Mouse (Mus musculus) forebrain, embryonic 11.5 days (tissue): ENCODE data around the gene Ldhc. TPM values are rescaled to one million over a fixed set of nuclear protein-coding genes. Genes with fewer than 3 reads are reported as not detected.
"Not testable (repeated sequence)": the region's sequence is repeated elsewhere in the genome, so short reads cannot be mapped to it uniquely, and the experiment has no call there.

ENCODE experiments used
- ATAC-seq: fragments of 200-750 bp; cut with Nextera tagmentation; replicated peaks from 2 replicates; pipeline ENCODE4 v1.8.0; 2017; ENCODE audit warnings: moderate TSS enrichment; ENCODE audit not compliant: low FRiP score
- DNase-seq: peaks from one replicate; pipeline ENCODE4 v3.0.0-alpha.2; 2017; ENCODE audit warnings: low spot score
- H3K27ac ChIP-seq: fragments of 300-500 bp; sonication (generic); 2 replicates; pipeline ENCODE4 v1.5.1; 2014; ENCODE audit warnings: low read depth, low read length
- H3K27me3 ChIP-seq: fragments of 300-500 bp; sonication (generic); 2 replicates; pipeline ENCODE4 v1.6.1; 2014; ENCODE audit warnings: mild to moderate bottlenecking, low read length, mixed read lengths; ENCODE audit not compliant: control insufficient read depth, insufficient read depth
- H3K36me3 ChIP-seq: fragments of 300-500 bp; sonication (generic); 2 replicates; pipeline ENCODE4 v1.6.1; 2014; ENCODE audit warnings: mild to moderate bottlenecking, low read length, moderate library complexity, mixed read lengths; ENCODE audit not compliant: control insufficient read depth, insufficient read depth
- H3K4me1 ChIP-seq: fragments of 300-500 bp; sonication (generic); replicated peaks from 2 replicates; pipeline ENCODE4 v1.6.1; 2014; ENCODE audit warnings: low read length, mixed read lengths; ENCODE audit not compliant: control insufficient read depth, insufficient read depth
- H3K4me2 ChIP-seq: fragments of 300-500 bp; sonication (generic); 2 replicates; pipeline ENCODE4 v1.6.1; 2014; ENCODE audit warnings: low read depth, mild to moderate bottlenecking, low read length, moderate library complexity, mixed read lengths; ENCODE audit not compliant: severe bottlenecking
- H3K4me3 ChIP-seq: fragments of 300-500 bp; sonication (generic); 2 replicates; pipeline ENCODE4 v1.5.1; 2014; ENCODE audit warnings: low read depth, low read length
- H3K9ac ChIP-seq: fragments of 300-500 bp; sonication (generic); 2 replicates; pipeline ENCODE4 v1.6.1; 2014; ENCODE audit warnings: low read length
- H3K9me3 ChIP-seq: fragments of 300-500 bp; sonication (generic); 2 replicates; pipeline ENCODE4 v1.6.1; 2016; ENCODE audit warnings: low read length, mixed read lengths; ENCODE audit not compliant: control insufficient read depth
- WGBS: fragments of 180-500 bp; shearing (Covaris S2); extraction: QIAGEN DNeasy Blood & Tissue Kit; methylation state at CpG from one replicate; pipeline ENCODE4 v1.1.7; 2014; 5-methylcytosine and 5-hydroxymethylcytosine counted together
- polyA plus RNA-seq: library from polyadenylated mRNA; unstranded; fragments of >200 nt; fragmentation: Nextera tagmentation; extraction: Ambion mirVana; gene quantifications from 2 replicates; pipeline ENCODE4 v1.2.1, GENCODE M21; 2014

Ldhc gene
- polyA plus RNA-seq: 0.13 TPM in 1 of 2 replicates, not detected in the other

DNA sequence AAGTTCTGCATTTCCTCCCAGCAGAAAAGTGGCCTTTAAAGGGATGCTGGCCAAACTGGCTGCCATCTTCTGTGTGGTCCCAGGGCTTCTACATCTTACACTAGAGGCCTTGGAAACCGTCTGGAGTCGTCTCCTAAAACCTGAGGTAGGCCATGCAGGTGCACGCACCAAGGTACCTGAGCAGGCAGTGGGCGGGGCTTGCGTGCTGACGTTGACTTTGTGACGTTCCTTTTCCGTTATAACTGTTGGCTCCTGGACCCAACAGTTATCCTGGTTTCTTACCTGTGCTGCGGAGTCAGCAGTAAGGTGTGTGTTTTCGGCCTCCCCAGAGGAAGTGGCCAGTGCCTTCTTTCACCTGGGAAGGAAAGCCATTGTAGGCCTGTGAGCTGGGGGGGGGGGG is at the start of gene Ldhc:
TSS of gene Ldhc (plus strand) at position 208 of the 400 bp plus-strand sequence.
- H3K27me3 ChIP-seq: no peaks in the 10 kb centered on the region
- no peaks in the 10 kb centered on the region for H3K9me3 ChIP-seq
- no peak within 1 kb of the TSS for H3K4me2 ChIP-seq
- H3K27ac ChIP-seq: no peak within 1 kb of the TSS
- no peak within 1 kb of the TSS for H3K9ac ChIP-seq
- DNase-seq (no peak), ATAC-seq (no peak)
- WGBS: 35% methylated on average over 10 of the region's 10 CpGs
- H3K4me1 ChIP-seq: no peaks in the 10 kb centered on the region
- H3K36me3 ChIP-seq: no peaks in the 10 kb centered on the region
- H3K4me3 ChIP-seq: no peak within 1 kb of the TSS

DNA sequence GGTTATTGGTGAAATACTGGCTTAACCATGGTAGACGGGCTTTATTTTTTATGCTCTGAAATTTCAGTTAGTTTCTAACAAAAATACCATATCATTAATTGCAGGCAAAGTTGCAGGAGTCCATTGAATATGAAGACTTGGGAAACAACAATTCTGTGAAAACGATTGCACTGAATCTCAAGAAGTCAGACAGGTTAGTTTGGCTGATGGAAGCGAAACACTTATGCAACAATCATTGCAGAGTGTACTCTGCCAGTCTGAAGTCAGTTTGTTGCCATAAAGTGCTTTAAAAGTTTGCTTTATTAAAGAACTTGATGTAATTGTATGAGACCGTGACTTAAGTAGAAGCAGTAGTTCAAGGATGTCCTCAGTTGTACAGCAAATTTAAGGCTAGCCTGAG is 47.0 kb upstream of the Ldhc start:
- peaks cover 13% of the 10 kb centered on the region; the same call in 1 of the 2 replicates for H3K36me3 ChIP-seq

DNA sequence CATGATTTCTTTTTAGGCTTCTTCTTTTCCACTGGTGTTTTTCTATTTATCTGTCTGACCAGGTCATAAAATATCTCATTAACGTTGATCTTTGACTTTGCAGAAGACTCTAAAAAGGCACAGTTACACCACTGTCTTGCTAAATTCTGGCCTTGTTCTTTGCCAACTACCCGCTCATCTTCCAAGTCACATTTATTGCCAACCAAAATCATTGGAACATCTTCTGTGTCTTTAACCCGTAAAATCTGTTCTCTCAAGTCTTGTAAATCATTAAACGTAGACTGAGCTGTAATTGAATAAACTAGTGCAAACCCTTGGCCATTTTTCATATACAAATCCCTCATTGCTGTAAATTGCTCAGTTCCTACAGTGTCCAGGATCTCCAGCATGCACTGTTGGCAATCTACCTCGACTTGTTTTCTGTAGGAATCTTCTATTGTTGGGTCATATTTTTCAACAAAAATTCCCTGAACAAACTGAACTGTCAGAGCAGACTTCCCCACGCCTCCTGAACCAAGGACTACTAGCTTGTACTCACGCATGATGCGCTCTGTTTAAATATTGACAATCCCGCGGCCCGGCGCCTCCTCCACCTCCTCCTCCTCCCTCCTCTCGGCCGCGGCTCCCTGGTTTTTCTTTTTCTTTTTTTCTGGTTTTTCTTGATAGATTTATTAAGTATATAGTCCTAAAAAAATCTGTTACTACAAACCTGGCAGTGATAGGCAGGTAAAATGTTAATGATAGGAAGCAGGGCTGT is 39.9 kb upstream of the Ldhc start:
- not testable (repeated sequence) for DNase-seq, H3K36me3 ChIP-seq, ATAC-seq, H3K4me2 ChIP-seq, H3K4me3 ChIP-seq, H3K4me1 ChIP-seq, H3K9ac ChIP-seq, H3K9me3 ChIP-seq, H3K27me3 ChIP-seq, H3K27ac ChIP-seq
- 95% methylated on average over 15 of the region's 15 CpGs for WGBS

More for the DNA sequence above, 47.0 kb upstream of the Ldhc start:
- Histone ChIP-seq H3K27me3 (no peaks in the 10 kb centered on the region), H3K27ac (no peak overlapping the region), H3K9me3 (no peaks in the 10 kb centered on the region), H3K9ac (no peak overlapping the region), H3K4me1 (no peaks in the 10 kb centered on the region), H3K4me2 (no peak overlapping the region), H3K4me3 (no peak overlapping the region)
- DNase-seq: no peak
- no peak for ATAC-seq
- 92% methylated on average over 4 of the region's 4 CpGs for WGBS

DNA sequence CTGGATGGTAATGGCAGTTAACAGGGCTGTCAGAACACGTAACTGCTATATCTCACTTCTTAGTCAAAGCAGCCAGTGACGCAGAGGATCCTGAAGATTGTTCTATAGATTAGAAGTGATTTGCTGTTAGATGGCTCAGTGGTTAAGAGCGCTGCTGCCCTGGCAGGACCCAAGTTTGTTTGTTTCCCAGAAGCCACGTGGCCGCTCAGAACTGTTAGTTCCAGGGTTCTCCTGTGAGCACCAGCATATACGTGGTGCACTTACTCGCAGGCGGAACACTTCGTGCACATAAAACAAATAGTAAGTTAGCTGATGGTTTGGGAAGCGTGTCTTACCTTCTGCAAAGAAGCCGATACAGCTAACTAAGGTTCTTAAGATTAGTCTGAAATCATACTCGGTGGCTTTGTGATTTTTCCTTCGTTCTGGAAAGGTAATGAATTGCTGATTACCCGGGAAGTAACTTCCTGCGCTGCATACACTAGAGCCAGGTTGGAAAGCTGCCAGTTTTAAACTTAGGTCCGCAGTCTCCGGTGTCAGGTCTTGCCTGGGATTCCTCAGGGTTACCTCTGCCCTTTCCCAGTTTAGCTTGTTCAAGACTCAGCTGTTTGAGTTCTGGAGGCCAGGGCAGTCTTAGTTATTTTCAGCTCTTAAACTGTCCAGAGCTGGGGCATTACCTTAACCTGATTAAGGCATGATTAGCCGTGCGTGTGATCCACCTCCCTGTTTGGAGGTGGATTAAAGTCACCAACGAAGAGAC is 33.8 kb upstream of the Ldhc start:
- Histone ChIP-seq H3K4me1 (no peaks in the 10 kb centered on the region), H3K9ac (no peak overlapping the region), H3K4me3 (no peak overlapping the region), H3K27ac (no peak overlapping the region), H3K9me3 (no peaks in the 10 kb centered on the region), H3K27me3 (no peaks in the 10 kb centered on the region), H3K36me3 (0 out of 2 replicates have a peak, but pooled peaks cover 3% of the 10 kb centered on the region), H3K4me2 (no peak overlapping the region)
- WGBS: 82% methylated on average over 20 of the region's 20 CpGs
- ATAC-seq (no peak), DNase-seq (no peak)

DNA sequence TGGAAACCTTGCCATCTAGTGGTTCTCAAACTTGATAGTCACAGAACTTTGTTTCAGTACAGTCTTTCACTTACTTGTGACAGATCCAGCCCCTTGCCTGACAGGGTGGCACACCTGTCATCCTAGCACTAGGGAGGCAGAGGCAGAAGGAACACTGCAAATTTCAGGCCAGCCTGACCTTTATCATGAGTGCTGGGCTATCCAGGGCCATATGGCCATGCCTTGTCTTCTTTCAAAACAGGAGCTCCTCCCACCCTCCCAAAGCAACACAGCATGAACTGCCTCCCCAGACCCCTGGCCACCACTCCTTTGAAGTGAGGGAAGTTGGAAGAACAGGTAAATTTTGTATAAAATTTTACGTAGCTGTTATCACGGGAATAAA is 33.2 kb upstream of the Ldhc start:
- ATAC-seq (no peak), DNase-seq (no peak)
- Histone ChIP-seq H3K4me1 (no peaks in the 10 kb centered on the region), H3K27me3 (no peaks in the 10 kb centered on the region), H3K4me3 (no peak overlapping the region), H3K36me3 (0 out of 2 replicates have a peak, but pooled peaks cover 3% of the 10 kb centered on the region), H3K9ac (no peak overlapping the region), H3K4me2 (no peak overlapping the region), H3K9me3 (no peaks in the 10 kb centered on the region), H3K27ac (no peak overlapping the region)
- WGBS: 90% methylated on average over 2 of the region's 2 CpGs

DNA sequence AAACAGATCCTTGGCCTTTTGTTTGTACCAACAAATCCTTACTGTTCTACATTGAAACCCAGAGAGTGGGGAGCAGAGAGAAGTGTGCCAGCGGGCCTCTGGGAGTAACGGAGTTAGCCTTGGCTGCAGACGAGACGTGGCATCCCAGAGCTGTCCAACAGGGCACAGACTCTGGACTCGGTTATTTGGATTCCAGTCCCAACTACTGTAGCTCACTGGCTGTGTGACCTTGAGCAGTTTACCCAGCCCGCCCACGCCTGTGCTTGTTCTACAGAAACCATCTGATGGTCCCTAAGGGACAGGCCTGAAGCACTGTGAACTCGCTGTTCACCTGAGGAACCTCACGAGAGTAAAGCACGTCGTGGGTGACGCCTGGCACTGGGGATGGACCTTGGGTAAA is 31.1 kb upstream of the Ldhc start:
- Histone ChIP-seq H3K9me3 (no peaks in the 10 kb centered on the region), H3K27me3 (no peaks in the 10 kb centered on the region), H3K4me1 (no peaks in the 10 kb centered on the region), H3K4me2 (no peak overlapping the region), H3K4me3 (no peak overlapping the region), H3K27ac (no peak overlapping the region), H3K9ac (no peak overlapping the region), H3K36me3 (no peaks in the 10 kb centered on the region)
- whole genome bisulfite sequencing: 94% methylated on average over 12 of the region's 12 CpGs
- ATAC-seq (no peak), DNase-seq (no peak)

DNA sequence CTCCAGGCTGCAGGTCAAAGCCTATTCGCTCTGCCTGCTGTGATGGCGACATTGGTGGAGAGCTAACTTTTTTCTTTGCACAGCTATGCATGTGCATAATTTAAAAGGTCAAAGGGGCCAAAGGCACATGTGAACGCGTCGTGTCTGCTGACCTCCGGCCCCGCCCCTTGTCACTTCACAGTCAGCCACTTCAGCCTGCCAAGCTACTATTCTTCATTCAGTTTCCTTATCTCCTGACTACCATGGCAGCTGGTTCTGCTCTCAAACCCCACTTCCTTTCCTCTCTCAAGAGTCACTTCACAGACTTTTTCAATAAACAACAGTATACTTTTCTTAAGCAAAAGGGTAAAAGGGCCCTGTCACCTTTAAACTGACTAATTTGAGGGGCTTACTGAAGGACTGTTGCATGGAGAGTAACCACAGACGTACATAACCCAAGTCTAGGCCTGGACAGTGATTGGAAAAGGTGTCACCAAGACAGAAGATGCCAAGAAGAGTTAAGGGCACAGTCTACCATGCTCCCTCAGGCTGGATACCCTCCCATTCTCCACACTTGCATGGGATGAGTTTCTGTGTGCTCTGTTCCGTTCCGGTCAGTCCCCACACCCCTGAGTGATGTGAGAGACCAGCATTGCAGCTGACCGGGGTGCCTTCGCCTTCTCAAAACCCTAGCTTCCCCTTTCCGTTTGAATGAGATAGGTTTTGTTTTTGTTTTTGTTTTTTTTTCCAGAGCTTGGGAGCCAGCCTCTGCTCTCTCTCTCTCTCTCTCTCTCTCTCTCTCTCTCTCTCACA is 30.0 kb upstream of the Ldhc start:
- WGBS: 75% methylated on average over 13 of the region's 13 CpGs
- no peak for DNase-seq

DNA sequence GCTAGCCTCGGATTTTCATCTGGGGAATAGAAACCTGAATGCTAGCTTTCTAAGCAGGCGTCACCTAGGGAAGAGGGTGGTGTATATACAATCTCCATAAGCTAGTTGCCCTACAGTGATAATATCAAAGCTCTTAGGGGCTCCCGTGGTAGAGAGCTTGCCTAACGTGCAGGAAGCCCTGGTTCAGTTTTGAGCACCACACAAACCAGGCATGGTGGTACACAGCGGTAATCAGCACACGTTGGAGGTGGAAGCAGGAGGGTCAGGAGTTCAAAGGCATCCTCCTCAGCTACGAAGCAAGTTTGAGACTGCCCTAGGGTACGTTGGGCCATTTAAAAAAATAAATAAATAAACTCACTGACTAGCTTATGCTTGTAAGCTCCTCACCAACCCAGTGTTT is 29.3 kb upstream of the Ldhc start:
- Histone ChIP-seq H3K4me1 (no peaks in the 10 kb centered on the region), H3K27me3 (no peaks in the 10 kb centered on the region), H3K27ac (no peak overlapping the region), H3K36me3 (no peaks in the 10 kb centered on the region), H3K9me3 (no peaks in the 10 kb centered on the region), H3K4me2 (no peak overlapping the region), H3K9ac (no peak overlapping the region), H3K4me3 (no peak overlapping the region)
- ATAC-seq (no peak), DNase-seq (no peak)
- 82% methylated on average over 8 of the region's 8 CpGs for WGBS

More for the DNA sequence above, 30.0 kb upstream of the Ldhc start:
- H3K9me3 ChIP-seq: no peaks in the 10 kb centered on the region
- no peak overlapping the region for H3K4me2 ChIP-seq
- no peak overlapping the region for H3K9ac ChIP-seq
- no peak for ATAC-seq
- H3K36me3 ChIP-seq: no peaks in the 10 kb centered on the region
- H3K27me3 ChIP-seq: no peaks in the 10 kb centered on the region
- no peak overlapping the region for H3K4me3 ChIP-seq
- H3K27ac ChIP-seq: no peak overlapping the region
- no peaks in the 10 kb centered on the region for H3K4me1 ChIP-seq
